Mouse (Mus musculus) adrenal gland, postnatal 14 days (tissue): ENCODE measurements around the gene Rtbdn. TPM values are rescaled to one million over a fixed set of nuclear protein-coding genes. Genes with fewer than 3 reads are reported as not detected.

ENCODE experiments used
- DNase-seq: peaks from one replicate; pipeline ENCODE4 v3.0.0; 2021; ENCODE audit warnings: mixed read lengths
- total RNA-seq: library from RNA; stranded (reverse); gene quantifications from 2 replicates; pipeline ENCODE4 v1.2.3, GENCODE M21; 2021

The Rtbdn gene
- total RNA-seq, 1 experiment from 2014 or later: not detected

DNA sequence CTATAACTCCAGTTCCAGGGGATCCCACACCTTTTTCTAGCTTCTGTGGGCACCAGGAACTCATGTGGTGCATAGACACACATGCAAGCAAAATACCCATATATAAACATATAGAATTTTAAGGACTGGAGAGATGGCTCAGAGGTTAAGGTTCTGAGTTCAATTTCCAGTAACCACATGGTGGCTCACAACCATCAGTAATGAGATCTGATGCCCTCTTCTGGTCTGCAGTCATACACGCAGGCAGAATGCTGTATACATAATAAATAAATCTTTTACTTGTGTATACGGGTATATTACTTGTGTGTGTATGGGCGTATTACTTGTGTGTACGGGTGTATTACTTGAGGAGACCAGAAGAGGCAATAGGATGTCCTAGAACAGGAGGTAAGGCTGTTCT is 17.2 kb downstream of the Rtbdn start:
- no peak for DNase-seq

DNA sequence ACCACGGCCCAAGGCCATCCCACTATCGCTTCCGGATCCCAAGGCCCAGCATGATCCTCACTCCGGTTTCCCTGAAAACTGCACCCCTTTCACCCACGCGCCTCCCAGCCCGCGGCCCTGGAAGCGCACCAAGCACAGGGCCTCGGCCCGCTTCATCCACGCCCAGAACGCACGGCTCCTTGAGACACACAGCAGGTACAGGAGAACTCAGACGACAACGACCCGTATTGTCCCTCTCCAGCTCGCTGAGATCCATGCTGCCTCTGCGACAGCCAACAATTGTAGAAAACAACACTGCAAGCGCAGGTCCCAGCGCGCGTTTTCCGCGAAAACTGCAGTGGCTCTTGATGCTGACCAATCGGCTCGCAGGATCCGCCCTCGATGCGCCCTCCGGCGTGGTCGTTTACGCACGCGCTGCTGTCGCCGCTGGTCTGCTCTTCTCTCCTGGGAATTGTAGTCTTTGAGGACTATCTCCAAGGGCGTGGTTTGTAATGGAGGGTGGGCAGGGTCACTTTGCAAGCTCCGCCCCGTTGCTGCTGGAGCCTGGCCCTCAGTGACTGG is 19.0 kb downstream of the Rtbdn start:
- DNase-seq: peak; percentile 96

DNA sequence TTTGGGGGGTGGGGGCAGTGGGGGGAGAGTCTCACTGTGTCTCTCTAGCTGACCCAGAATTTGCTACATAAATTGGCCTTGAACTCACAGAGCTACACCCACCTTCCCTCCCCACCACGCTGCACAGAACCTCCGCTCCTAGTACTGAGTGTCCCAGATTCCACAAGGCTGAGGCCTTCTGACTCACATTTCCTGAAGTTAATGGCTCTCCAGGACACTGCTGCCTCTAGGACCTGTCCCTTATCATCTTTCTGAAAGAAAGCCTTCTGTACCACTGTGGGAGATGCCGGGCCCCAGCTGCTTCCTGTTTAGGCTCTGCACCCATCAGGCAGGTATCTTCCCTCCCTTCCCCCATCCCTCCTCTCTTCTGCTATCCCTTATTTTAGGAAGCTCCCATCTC is 19.8 kb downstream of the Rtbdn start:
- DNase-seq: peak; percentile 73

GRCm38 (mm10) chr8:84967532-84968304 is 20.9 kb downstream of the Rtbdn start:
- peak; percentile 46 for DNase-seq

- no peak for DNase-seq
These were observed 21.9 kb downstream of the Rtbdn start for GRCm38 (mm10) chr8:84968650-84969049.

GRCm38 (mm10) chr8:84969241-84970134 is 22.7 kb downstream of the Rtbdn start, which contains the start of the genes Gm49661, Prdx2 and Rnaseh2a:
Gm49661 (minus strand) TSS chr8:84969433.
Prdx2 (plus strand) TSS chr8:84969587.
Rnaseh2a (minus strand) TSS chr8:84969767.
- peak; percentile 90 for DNase-seq

DNA sequence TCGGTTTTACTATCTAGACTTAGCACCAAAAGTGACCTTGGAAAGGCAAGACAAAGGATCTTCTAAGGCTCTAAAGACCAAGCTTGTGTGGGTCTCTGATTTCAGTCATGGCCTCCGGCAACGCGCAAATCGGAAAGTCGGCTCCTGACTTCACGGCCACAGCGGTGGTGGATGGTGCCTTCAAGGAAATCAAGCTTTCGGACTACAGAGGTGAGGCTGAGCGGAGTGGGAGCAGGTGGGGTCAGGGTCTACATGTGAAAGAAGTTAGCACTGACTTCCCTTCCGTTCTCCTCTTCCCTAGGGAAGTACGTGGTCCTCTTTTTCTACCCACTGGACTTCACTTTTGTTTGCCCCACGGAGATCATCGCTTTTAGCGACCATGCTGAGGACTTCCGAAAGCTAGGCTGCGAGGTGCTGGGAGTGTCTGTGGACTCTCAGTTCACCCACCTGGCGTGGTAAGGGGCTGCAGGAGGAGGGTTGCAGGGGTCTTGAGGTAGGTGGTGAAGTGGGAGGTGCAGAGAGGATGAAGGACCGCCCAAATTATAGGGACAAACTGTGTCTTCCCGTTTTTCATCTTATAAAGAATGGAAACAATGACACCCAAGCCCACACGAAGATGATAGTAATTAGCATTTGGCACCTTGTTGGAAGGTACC is 23.5 kb downstream of the Rtbdn start:
- no peak for DNase-seq

DNA sequence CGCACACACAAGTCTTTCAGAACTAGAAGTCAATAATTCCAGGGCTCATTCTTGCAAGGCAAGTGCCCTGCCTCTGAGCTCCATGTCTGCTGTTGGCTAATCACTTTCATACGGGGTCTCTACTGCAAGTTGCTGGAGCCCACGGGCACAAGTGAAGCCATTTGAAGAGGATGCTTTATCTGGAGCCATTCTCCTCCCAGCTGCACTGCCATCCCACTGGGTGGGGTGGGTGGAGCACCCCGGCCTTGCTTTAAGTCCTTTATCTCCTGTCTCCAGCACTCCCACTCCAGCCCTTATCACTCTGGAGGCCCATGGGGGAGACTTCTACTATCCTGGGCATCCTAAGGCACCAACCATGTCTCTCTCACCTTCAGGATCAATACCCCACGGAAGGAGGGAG is 24.1 kb downstream of the Rtbdn start:
- DNase-seq: no peak

DNA sequence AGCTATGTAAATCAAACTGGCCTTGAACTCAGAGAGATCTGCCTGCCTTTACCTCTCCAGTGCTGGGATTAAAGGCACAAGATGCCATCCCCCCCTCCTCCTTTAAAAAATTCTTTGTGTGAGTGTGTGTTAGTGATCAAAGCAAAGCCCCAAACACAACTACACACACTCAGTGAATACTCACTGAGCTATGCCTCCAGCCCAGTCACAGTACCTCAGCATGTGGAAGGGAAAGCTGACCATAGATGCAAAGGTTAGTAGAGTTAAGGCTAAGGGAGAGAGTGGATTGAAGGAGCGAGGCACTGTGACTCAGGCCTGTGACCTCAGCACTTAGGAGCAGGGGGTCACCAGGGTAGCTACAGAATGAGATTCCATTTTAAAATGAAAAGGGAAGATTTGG is 26.3 kb downstream of the Rtbdn start:
- no peak for DNase-seq

DNA sequence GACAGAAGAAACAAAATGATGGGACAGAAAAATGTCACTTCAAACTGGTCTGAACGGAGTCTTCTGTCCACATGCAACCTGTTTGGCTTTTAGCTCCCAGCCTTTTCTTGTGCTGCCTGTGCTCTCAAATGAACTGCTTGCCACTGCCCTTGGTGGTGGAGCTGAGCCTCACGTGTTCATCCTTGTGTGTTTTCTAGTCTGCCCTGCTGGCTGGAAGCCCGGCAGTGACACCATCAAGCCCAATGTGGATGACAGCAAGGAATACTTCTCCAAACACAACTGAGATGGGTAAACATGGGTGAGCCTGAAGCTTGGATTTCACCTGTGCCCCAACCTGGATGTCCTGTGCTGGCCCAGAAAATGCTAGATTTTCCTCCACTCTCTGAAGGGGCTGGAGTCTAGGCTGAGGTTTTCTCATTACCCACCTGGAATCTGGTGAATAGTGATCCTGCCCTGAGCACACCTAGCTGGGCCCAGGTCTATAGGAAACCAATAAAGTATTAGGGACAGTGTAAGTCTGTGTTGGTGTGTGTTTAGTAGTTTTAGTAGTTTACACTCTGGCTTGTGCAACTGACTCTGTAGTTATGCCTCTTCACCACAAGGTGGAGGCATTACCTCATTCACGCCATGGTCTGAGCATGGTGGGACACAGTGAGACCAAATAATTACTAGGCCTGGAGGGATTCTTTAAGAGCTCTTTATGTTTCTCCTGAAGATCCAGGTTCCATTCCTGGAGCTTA is 27.2 kb downstream of the Rtbdn start:
- DNase-seq: peak; percentile 88

DNA sequence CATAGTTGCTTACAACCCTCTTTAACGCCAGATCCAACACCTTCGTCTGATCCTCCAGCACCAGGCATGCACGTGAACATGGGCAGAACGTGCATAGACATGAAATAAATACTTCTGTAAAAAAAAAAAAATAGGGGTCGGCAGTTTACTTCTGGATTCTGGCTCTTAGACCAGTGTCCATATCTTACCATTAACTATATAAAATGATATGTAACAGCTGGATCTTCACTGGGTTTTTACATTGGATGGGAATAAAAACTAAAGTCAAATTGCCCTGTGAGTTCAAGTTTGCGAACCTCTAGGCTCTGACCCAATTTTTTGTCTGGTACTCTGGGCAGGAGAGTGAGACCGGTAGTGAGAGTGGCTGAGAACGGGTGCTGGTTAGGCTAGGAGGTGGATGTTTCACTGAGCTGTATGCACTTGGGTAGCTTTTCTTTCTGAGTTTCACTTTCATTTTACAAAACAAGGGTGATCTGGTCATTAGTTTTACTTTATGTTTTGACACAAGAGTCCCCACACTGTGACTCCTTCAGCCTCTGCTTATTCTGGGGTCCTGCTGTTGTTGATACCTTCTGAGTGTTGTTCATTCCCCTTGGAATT is 27.9 kb downstream of the Rtbdn start:
- DNase-seq: no peak

DNA sequence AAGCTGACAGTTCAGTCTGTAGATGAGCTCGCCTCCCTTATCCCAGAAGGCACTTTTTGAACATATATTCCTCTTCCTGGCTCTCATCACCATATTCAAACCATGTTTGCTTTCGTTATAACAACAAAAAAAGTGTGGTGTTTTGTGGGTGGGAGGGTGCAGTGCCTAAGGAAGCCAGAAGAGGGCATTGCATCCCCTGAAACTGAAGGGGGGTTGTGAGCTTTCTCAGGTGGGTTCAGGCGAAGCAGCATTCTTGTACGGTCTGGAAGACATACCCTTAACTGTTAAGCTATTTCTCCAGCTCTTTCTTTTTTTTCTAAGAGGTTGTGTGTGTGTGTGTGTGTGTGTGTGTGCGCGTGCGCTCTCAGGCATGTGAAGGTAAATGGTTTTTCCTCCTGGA is 28.6 kb downstream of the Rtbdn start:
- peak; percentile 84 for DNase-seq

DNA sequence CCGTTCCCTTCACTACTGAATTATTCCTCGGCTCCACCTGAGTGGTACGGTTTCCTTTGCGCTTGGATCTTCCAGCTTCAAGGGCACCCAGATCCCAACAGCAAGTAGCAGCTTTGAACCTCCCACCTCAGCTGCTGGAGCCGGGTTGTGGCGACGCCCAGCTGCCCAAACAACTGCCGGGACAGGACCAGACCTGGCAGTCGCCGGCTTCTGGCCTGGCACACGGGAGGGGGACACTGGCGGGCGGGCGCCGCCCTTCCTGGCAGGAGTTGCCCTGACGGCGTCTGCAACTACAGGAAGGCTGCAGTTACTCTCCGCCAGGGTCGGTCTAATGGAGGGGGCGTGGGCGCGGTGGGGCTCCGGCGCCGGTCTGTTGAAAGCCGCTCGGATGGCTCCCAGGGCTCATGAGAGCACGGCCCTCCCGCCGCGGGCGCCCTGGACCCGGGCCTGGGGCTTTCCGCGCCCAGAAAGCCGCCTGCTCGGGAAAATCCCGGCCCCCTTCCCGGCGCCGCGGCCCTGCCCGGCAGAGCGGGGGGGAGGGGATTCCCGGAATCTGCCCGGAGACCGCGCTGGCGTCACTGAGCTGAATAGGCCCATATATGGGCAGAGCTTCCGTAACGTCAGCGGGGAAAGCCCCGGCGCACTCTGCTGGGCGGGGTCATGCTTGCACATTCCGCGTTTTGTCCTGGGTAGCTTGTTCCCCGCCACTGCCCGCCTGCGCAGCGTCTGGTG is 29.4 kb downstream of the Rtbdn start:
- peak; percentile 98 for DNase-seq

GRCm38 (mm10) chr8:84976763-84977434 is 30.1 kb downstream of the Rtbdn start:
- DNase-seq: no peak

GRCm38 (mm10) chr8:84977435-84978247 is 30.9 kb downstream of the Rtbdn start:
- DNase-seq: peak; percentile 88

DNA sequence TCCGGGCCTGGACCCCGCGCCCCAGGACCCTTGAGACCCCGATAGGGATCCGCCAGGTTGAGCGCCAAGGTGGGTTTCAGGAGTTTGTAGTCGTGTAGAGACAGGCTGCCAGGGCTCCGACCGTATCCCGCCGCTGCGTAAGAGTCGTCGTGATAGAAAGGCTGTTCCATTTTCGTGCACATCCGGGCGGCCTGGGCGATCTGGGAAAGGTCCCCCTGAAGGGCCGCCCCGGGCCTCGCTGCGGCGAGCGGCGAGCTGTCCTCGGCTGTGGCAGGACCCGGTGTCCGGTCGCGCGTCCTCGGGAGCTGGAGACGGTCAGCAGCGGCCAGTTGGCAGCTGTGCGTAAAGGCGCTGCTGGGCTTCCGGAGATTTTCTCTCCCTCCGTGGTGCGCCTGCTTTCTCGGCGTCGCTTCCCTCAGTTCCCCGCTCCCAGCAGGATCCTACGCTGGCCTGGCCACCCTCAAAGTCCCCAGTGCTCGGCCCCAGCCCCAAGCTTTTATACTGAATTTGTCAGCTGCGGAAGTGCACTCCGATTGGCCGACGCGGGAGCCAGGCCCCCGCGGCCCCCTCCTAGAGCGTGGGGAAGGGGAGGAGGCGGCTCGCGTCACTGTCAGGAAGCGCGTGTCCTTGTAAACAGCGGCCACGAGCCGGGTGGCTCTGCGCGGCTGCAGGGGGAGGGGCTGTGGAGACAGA is 31.6 kb downstream of the Rtbdn start, which contains the start of gene Junb:
TSS of gene Junb (minus strand) at position 471 of the 693 bp plus-strand sequence.
- peak; percentile 98 for DNase-seq

GRCm38 (mm10) chr8:84979599-84980421 is 33.0 kb downstream of the Rtbdn start:
- DNase-seq: peak; percentile 97
